Mouse (Mus musculus): ENCODE results near the gene Neurl2.
"Not testable (repeated sequence)": the region's sequence is repeated elsewhere in the genome, so short reads cannot be mapped to it uniquely, and the experiment has no call there.

Neurl2 gene

GRCm38 (mm10) chr2:164833314-164833959 lies at the start of gene Neurl2:
Gene Neurl2, minus strand, starts transcription at chr2:164833456.
- in situ Hi-C loops (cut with MseI, MboI), result no loop called here

- in situ Hi-C loops (cut with MseI, MboI), result no loop called here
These were observed 49.4 kb upstream of the Neurl2 start for GRCm38 (mm10) chr2:164882619-164883018.

- in situ Hi-C loops (cut with MseI, MboI), result no loop called here
These were observed 46.5 kb upstream of the Neurl2 start for GRCm38 (mm10) chr2:164879568-164880277.

- in situ Hi-C loops (cut with MseI, MboI), result no loop called here
These were observed 45.9 kb upstream of the Neurl2 start, which contains the start of gene Pcif1 for GRCm38 (mm10) chr2:164879228-164879567. Gene Pcif1, plus strand, starts transcription at chr2:164879304.

- in situ Hi-C loops (cut with MseI, MboI), result no loop called here
These were observed 45.4 kb upstream of the Neurl2 start for GRCm38 (mm10) chr2:164878509-164879227.

GRCm38 (mm10) chr2:164877376-164878215 lies 44.3 kb upstream of the Neurl2 start:
- in situ Hi-C loops (cut with MseI, MboI), result not testable (repeated sequence)

- in situ Hi-C loops (cut with MseI, MboI), result not testable (repeated sequence)
These were observed 42.4 kb upstream of the Neurl2 start for GRCm38 (mm10) chr2:164875648-164876047.

GRCm38 (mm10) chr2:164874239-164874769 lies 41.0 kb upstream of the Neurl2 start:
- in situ Hi-C loops (cut with MseI, MboI), result no loop called here

GRCm38 (mm10) chr2:164873621-164874020 lies 40.4 kb upstream of the Neurl2 start:
- in situ Hi-C loops (cut with MseI, MboI), result no loop called here

- in situ Hi-C loops (cut with MseI, MboI), result no loop called here
These were observed 38.5 kb upstream of the Neurl2 start for GRCm38 (mm10) chr2:164871602-164872303.

GRCm38 (mm10) chr2:164868491-164868890 lies 35.2 kb upstream of the Neurl2 start:
- in situ Hi-C loops (cut with MseI, MboI), result no loop called here

GRCm38 (mm10) chr2:164867566-164867965 lies 34.3 kb upstream of the Neurl2 start:
- in situ Hi-C loops (cut with MseI, MboI), result no loop called here

GRCm38 (mm10) chr2:164866741-164867551 lies 33.7 kb upstream of the Neurl2 start:
- in situ Hi-C loops (cut with MseI, MboI), result no loop called here

GRCm38 (mm10) chr2:164864593-164864992 lies 31.3 kb upstream of the Neurl2 start:
- in situ Hi-C loops (cut with MseI, MboI), result no loop called here

GRCm38 (mm10) chr2:164863411-164863810 lies 30.2 kb upstream of the Neurl2 start:
- in situ Hi-C loops (cut with MseI, MboI), result not testable (repeated sequence)

- in situ Hi-C loops (cut with MseI, MboI), result no loop called here
These were observed 29.1 kb upstream of the Neurl2 start for GRCm38 (mm10) chr2:164862179-164862861.

- in situ Hi-C loops (cut with MseI, MboI), result no loop called here
These were observed 27.8 kb upstream of the Neurl2 start for GRCm38 (mm10) chr2:164861094-164861493.

- in situ Hi-C loops (cut with MseI, MboI), result no loop called here
These were observed 26.6 kb upstream of the Neurl2 start for GRCm38 (mm10) chr2:164859640-164860432.

- in situ Hi-C loops (cut with MseI, MboI), result no loop called here
These were observed 25.9 kb upstream of the Neurl2 start for GRCm38 (mm10) chr2:164859155-164859554.

Measured in mouse trophoblast stem cell (cell line).